Mouse (Mus musculus) olfactory bulb, adult 2 months (tissue): Measurements from ENCODE around the gene Nos1ap.

Experiments
- CTCF ChIP-seq: fragments of 200-500 bp; IDR thresholded peaks from 2 replicates; pipeline ENCODE4 v1.5.1; 2012; ENCODE audit warnings: low read depth, mild to moderate bottlenecking, low read length, moderate library complexity; ENCODE audit not compliant: insufficient read depth
- POLR2A ChIP-seq: fragments of 200-500 bp; IDR thresholded peaks from 2 replicates; pipeline ENCODE4 v1.6.1; 2012; ENCODE audit warnings: mild to moderate bottlenecking, low read depth, low read length, moderate library complexity; ENCODE audit not compliant: insufficient read depth

GRCm38 (mm10) chr1:170431312-170431711 is 158.3 kb downstream of the Nos1ap start:
- TF ChIP-seq CTCF (no peak), POLR2A (no peak)
